Mouse (Mus musculus) granulocyte monocyte progenitor cell, adult 5-6 weeks (primary cell): ENCODE measurements around the gene Ercc2. TPM values are rescaled to one million over a fixed set of nuclear protein-coding genes. Genes with fewer than 3 reads are reported as not detected.

Source experiments
- ATAC-seq: replicated peaks from 2 replicates; pipeline ENCODE4 v1.8.0; 2016; ENCODE audit warnings: mild to moderate bottlenecking, moderate TSS enrichment, inconsistent platforms; ENCODE audit not compliant: poor library complexity, severe bottlenecking
- total RNA-seq, 2 experiments: library from RNA; stranded (forward) in 1 of 2; stranded (reverse) in 1 of 2; fragments of 200-712, 200-1000 nt in 1 of 2; fragments of >200 nt in 1 of 2; fragmentation: Nextera tagmentation in 1 of 2; gene quantifications; 2 replicates each; pipeline ENCODE4 v1.2.3; 2014 to 2017

The Ercc2 gene
- total RNA-seq, 2 experiments from 2014 or later: 10.7 to 31.9 TPM

GRCm38 (mm10) chr7:19443344-19443743 is 61.5 kb downstream of the Ercc2 start:
- peak; percentile 72 for ATAC-seq

- ATAC-seq: no peak
Observed at GRCm38 (mm10) chr7:19444801-19445200, 63.0 kb downstream of the Ercc2 start.

Other genes starting within 250 kb of the Ercc2 start
- gene Qpctl, start 232.7 kb upstream of the Ercc2 start, total RNA-seq (2014; fragmentation: Nextera tagmentation): 4.2 and 12.0 TPM in 2 replicates
- gene Qpctl, start 232.7 kb upstream of the Ercc2 start, total RNA-seq (2017): 4.9 and 5.0 TPM in 2 replicates
- 91.5 and 121 TPM in 2 replicates for gene Snrpd2, start 232.3 kb upstream of the Ercc2 start, total RNA-seq (2014; fragmentation: Nextera tagmentation)
- 83.2 and 158 TPM in 2 replicates for gene Snrpd2, start 232.3 kb upstream of the Ercc2 start, total RNA-seq (2017)
- not detected in 2 replicates for gene Gipr, start 215.9 kb upstream of the Ercc2 start, total RNA-seq (2014; fragmentation: Nextera tagmentation)
- gene Gipr, start 215.9 kb upstream of the Ercc2 start, total RNA-seq (2017): 0.26 TPM in 1 of 2 replicates, not detected in the other
- 4.1 and 18.1 TPM in 2 replicates for gene Eml2, start 205.6 kb upstream of the Ercc2 start, total RNA-seq (2014; fragmentation: Nextera tagmentation)
- 10.4 and 22.7 TPM in 2 replicates for gene Eml2, start 205.6 kb upstream of the Ercc2 start, total RNA-seq (2017)
- gene Gpr4, start 169.5 kb upstream of the Ercc2 start, total RNA-seq (2014; fragmentation: Nextera tagmentation): not detected in 2 replicates
- not detected in 2 replicates for gene Gpr4, start 169.5 kb upstream of the Ercc2 start, total RNA-seq (2017)
- 20.7 and 35.1 TPM in 2 replicates for gene Opa3, start 153.7 kb upstream of the Ercc2 start, total RNA-seq (2014; fragmentation: Nextera tagmentation)
- 14.6 and 18.3 TPM in 2 replicates for gene Opa3, start 153.7 kb upstream of the Ercc2 start, total RNA-seq (2017)
- 60.7 and 70.5 TPM in 2 replicates for gene Vasp, start 110.2 kb upstream of the Ercc2 start, total RNA-seq (2014; fragmentation: Nextera tagmentation)
- gene Vasp, start 110.2 kb upstream of the Ercc2 start, total RNA-seq (2017): 52.8 and 63.3 TPM in 2 replicates
- not detected in 2 replicates for gene Ppm1n, start 101.9 kb upstream of the Ercc2 start, total RNA-seq (2014; fragmentation: Nextera tagmentation)
- not detected in 2 replicates for gene Ppm1n, start 101.9 kb upstream of the Ercc2 start, total RNA-seq (2017)
- not detected in 2 replicates for gene Rtn2, start 99.4 kb upstream of the Ercc2 start, total RNA-seq (2014; fragmentation: Nextera tagmentation)
- gene Rtn2, start 99.4 kb upstream of the Ercc2 start, total RNA-seq (2017): not detected in 2 replicates
- gene Fosb, start 72.0 kb upstream of the Ercc2 start, total RNA-seq (2014; fragmentation: Nextera tagmentation): 8.1 and 13.7 TPM in 2 replicates
- gene Fosb, start 72.0 kb upstream of the Ercc2 start, total RNA-seq (2017): 19.3 and 24.4 TPM in 2 replicates
- gene Ercc1, start 37.2 kb upstream of the Ercc2 start, total RNA-seq (2014; fragmentation: Nextera tagmentation): 12.4 and 42.8 TPM in 2 replicates
- 29.4 and 34.9 TPM in 2 replicates for gene Ercc1, start 37.2 kb upstream of the Ercc2 start, total RNA-seq (2017)
- gene Cd3eap, start 22.5 kb upstream of the Ercc2 start, total RNA-seq (2014; fragmentation: Nextera tagmentation): 20.3 and 26.1 TPM in 2 replicates
- gene Cd3eap, start 22.5 kb upstream of the Ercc2 start, total RNA-seq (2017): 23.2 and 39.9 TPM in 2 replicates
- 1.8 and 1.9 TPM in 2 replicates for gene Ppp1r13l, start 22.3 kb upstream of the Ercc2 start, total RNA-seq (2014; fragmentation: Nextera tagmentation)
- 0.26 and 0.57 TPM in 2 replicates for gene Ppp1r13l, start 22.3 kb upstream of the Ercc2 start, total RNA-seq (2017)
- gene Klc3, start 22.1 kb downstream of the Ercc2 start, total RNA-seq (2014; fragmentation: Nextera tagmentation): not detected in 2 replicates
- gene Klc3, start 22.1 kb downstream of the Ercc2 start, total RNA-seq (2017): not detected in 2 replicates
- 0.85 TPM in 1 of 2 replicates, not detected in the other for gene Ckm, start 22.8 kb downstream of the Ercc2 start, total RNA-seq (2014; fragmentation: Nextera tagmentation)
- gene Ckm, start 22.8 kb downstream of the Ercc2 start, total RNA-seq (2017): 1.5 and 3.0 TPM in 2 replicates
- gene Mark4, start 76.8 kb downstream of the Ercc2 start, total RNA-seq (2014; fragmentation: Nextera tagmentation): 9.1 and 10.8 TPM in 2 replicates
- 2.5 and 3.8 TPM in 2 replicates for gene Mark4, start 76.8 kb downstream of the Ercc2 start, total RNA-seq (2017)
- 1.0 and 2.5 TPM in 2 replicates for gene Exoc3l2, start 81.3 kb downstream of the Ercc2 start, total RNA-seq (2014; fragmentation: Nextera tagmentation)
- gene Exoc3l2, start 81.3 kb downstream of the Ercc2 start, total RNA-seq (2017): 0.95 TPM in 1 of 2 replicates, not detected in the other
- gene Bloc1s3, start 126.4 kb downstream of the Ercc2 start, total RNA-seq (2014; fragmentation: Nextera tagmentation): 3.1 and 4.5 TPM in 2 replicates
- gene Bloc1s3, start 126.4 kb downstream of the Ercc2 start, total RNA-seq (2017): 0.60 and 1.0 TPM in 2 replicates
- gene Trappc6a, start 126.4 kb downstream of the Ercc2 start, total RNA-seq (2014; fragmentation: Nextera tagmentation): 75.3 and 83.4 TPM in 2 replicates
- gene Trappc6a, start 126.4 kb downstream of the Ercc2 start, total RNA-seq (2017): 28.2 and 30.6 TPM in 2 replicates
- not detected in 2 replicates for gene Nkpd1, start 135.8 kb downstream of the Ercc2 start, total RNA-seq (2014; fragmentation: Nextera tagmentation)
- gene Nkpd1, start 135.8 kb downstream of the Ercc2 start, total RNA-seq (2017): not detected in 2 replicates
- 29.7 and 32.3 TPM in 2 replicates for gene Ppp1r37, start 181.1 kb downstream of the Ercc2 start, total RNA-seq (2014; fragmentation: Nextera tagmentation)
- 11.9 and 17.8 TPM in 2 replicates for gene Ppp1r37, start 181.1 kb downstream of the Ercc2 start, total RNA-seq (2017)
- 3.9 and 7.0 TPM in 2 replicates for gene Zfp296, start 195.3 kb downstream of the Ercc2 start, total RNA-seq (2014; fragmentation: Nextera tagmentation)
- gene Zfp296, start 195.3 kb downstream of the Ercc2 start, total RNA-seq (2017): 3.8 and 3.9 TPM in 2 replicates
- gene Gemin7, start 195.6 kb downstream of the Ercc2 start, total RNA-seq (2014; fragmentation: Nextera tagmentation): 66.1 and 70.9 TPM in 2 replicates
- gene Gemin7, start 195.6 kb downstream of the Ercc2 start, total RNA-seq (2017): 37.8 and 44.3 TPM in 2 replicates
- gene Clasrp, start 222.5 kb downstream of the Ercc2 start, total RNA-seq (2014; fragmentation: Nextera tagmentation): 24.2 and 40.8 TPM in 2 replicates
- gene Clasrp, start 222.5 kb downstream of the Ercc2 start, total RNA-seq (2017): 19.6 TPM in 2 replicates
- gene Relb, start 247.4 kb downstream of the Ercc2 start, total RNA-seq (2014; fragmentation: Nextera tagmentation): 1.2 TPM in 1 of 2 replicates, not detected in the other
- gene Relb, start 247.4 kb downstream of the Ercc2 start, total RNA-seq (2017): 1.4 and 1.9 TPM in 2 replicates